Mouse (Mus musculus): Measurements from ENCODE around the gene Spry2. TPM values are rescaled to one million over a fixed set of nuclear protein-coding genes. Genes with fewer than 3 reads are reported as not detected.

Spry2 gene
- polyA plus RNA-seq, 1 experiment from 2014 or later = 43.6 TPM

- no peaks in the 10 kb centered on the region for H3K27me3 ChIP-seq (ENCODE audit: insufficient read depth, low read length)
- ATAC-seq (ENCODE audit: insufficient read depth) (no peak; the same call in 1 of the 2 replicates), DNase-seq (peak; percentile 76)
- no peaks in the 10 kb centered on the region for H3K36me3 ChIP-seq (ENCODE audit: insufficient read depth)
- no peak for TF ChIP-seq CTCF (IDR thresholded peaks at IDR 0.05; ENCODE audit: low read depth)
- H3K9me3 ChIP-seq (ENCODE audit: low read depth, low read length) = no peaks in the 10 kb centered on the region
- H3K9ac ChIP-seq = no peak overlapping the region; the same call in 1 of the 2 replicates
- H3K27ac ChIP-seq (ENCODE audit: low read depth) = 0 out of 2 replicates have a peak overlapping the region, but pooled peaks have one; percentile 67
- WGBS = 6% methylated on average over 8 of the region's 8 CpGs
- H3K4me2 ChIP-seq = peak overlapping the region; percentile 54
- H3K4me3 ChIP-seq (ENCODE audit: low read depth, low read length) = no peak overlapping the region; the same call in 1 of the 2 replicates
- peaks cover 18% of the 10 kb centered on the region for H3K4me1 ChIP-seq (ENCODE audit: insufficient read depth)
Measured at GRCm38 (mm10) chr14:105921217-105921695, 24.6 kb upstream of the Spry2 start.

GRCm38 (mm10) chr14:105920395-105921216 is 24.0 kb upstream of the Spry2 start:
- H3K9ac ChIP-seq = peak overlapping the region; percentile 34; the same call in 1 of the 2 replicates
- H3K9me3 ChIP-seq (ENCODE audit: low read depth, low read length) = no peaks in the 10 kb centered on the region
- 13% methylated on average over 23 of the region's 23 CpGs for WGBS
- H3K4me1 ChIP-seq (ENCODE audit: insufficient read depth) = peaks cover 18% of the 10 kb centered on the region
- H3K36me3 ChIP-seq (ENCODE audit: insufficient read depth) = no peaks in the 10 kb centered on the region
- peak overlapping the region; percentile 67; the same call in 1 of the 2 replicates for H3K27ac ChIP-seq (ENCODE audit: low read depth)
- H3K4me2 ChIP-seq = peak overlapping the region; percentile 54
- no peak for TF ChIP-seq CTCF (IDR thresholded peaks at IDR 0.05; ENCODE audit: low read depth)
- peak; percentile 3 for DNase-seq
- no peaks in the 10 kb centered on the region for H3K27me3 ChIP-seq (ENCODE audit: insufficient read depth, low read length)
- ATAC-seq (ENCODE audit: insufficient read depth) = peak; percentile 77
- no peak overlapping the region; the same call in 1 of the 2 replicates for H3K4me3 ChIP-seq (ENCODE audit: low read depth, low read length)

- no peaks in the 10 kb centered on the region for H3K36me3 ChIP-seq (ENCODE audit: insufficient read depth)
- no peak for TF ChIP-seq CTCF (IDR thresholded peaks at IDR 0.05; ENCODE audit: low read depth)
- WGBS = 57% methylated on average over 6 of the region's 6 CpGs
- H3K4me3 ChIP-seq (ENCODE audit: low read depth, low read length) = no peak overlapping the region
- no peak overlapping the region for H3K4me2 ChIP-seq
- no peak overlapping the region for H3K9ac ChIP-seq
- H3K4me1 ChIP-seq (ENCODE audit: insufficient read depth) = no peaks in the 10 kb centered on the region
- no peaks in the 10 kb centered on the region for H3K27me3 ChIP-seq (ENCODE audit: insufficient read depth, low read length)
- H3K27ac ChIP-seq (ENCODE audit: low read depth) = no peak overlapping the region
- ATAC-seq (ENCODE audit: insufficient read depth) = no peak
- H3K9me3 ChIP-seq (ENCODE audit: low read depth, low read length) = no peaks in the 10 kb centered on the region
- no peak for DNase-seq
Measured at GRCm38 (mm10) chr14:105907216-105907615, 10.6 kb upstream of the Spry2 start.

GRCm38 (mm10) chr14:105905935-105906334 is 9.3 kb upstream of the Spry2 start:
- no peak overlapping the region for H3K4me3 ChIP-seq (ENCODE audit: low read depth, low read length)
- no peaks in the 10 kb centered on the region for H3K27me3 ChIP-seq (ENCODE audit: insufficient read depth, low read length)
- no peaks in the 10 kb centered on the region for H3K4me1 ChIP-seq (ENCODE audit: insufficient read depth)
- H3K36me3 ChIP-seq (ENCODE audit: insufficient read depth) = no peaks in the 10 kb centered on the region
- H3K9me3 ChIP-seq (ENCODE audit: low read depth, low read length) = no peaks in the 10 kb centered on the region
- no peak for TF ChIP-seq CTCF (IDR thresholded peaks at IDR 0.05; ENCODE audit: low read depth)
- no peak overlapping the region for H3K27ac ChIP-seq (ENCODE audit: low read depth)
- DNase-seq = no peak
- 82% methylated on average over 5 of the region's 5 CpGs for WGBS
- no peak overlapping the region for H3K4me2 ChIP-seq
- H3K9ac ChIP-seq = no peak overlapping the region
- ATAC-seq (ENCODE audit: insufficient read depth) = no peak

GRCm38 (mm10) chr14:105905509-105905908 is 8.9 kb upstream of the Spry2 start:
- H3K27me3 ChIP-seq (ENCODE audit: insufficient read depth, low read length) = no peaks in the 10 kb centered on the region
- H3K27ac ChIP-seq (ENCODE audit: low read depth) = no peak overlapping the region
- no peaks in the 10 kb centered on the region for H3K36me3 ChIP-seq (ENCODE audit: insufficient read depth)
- no peaks in the 10 kb centered on the region for H3K4me1 ChIP-seq (ENCODE audit: insufficient read depth)
- H3K4me2 ChIP-seq = no peak overlapping the region
- WGBS = 96% methylated on average over 4 of the region's 4 CpGs
- ATAC-seq (ENCODE audit: insufficient read depth) (no peak), DNase-seq (no peak)
- no peaks in the 10 kb centered on the region for H3K9me3 ChIP-seq (ENCODE audit: low read depth, low read length)
- H3K4me3 ChIP-seq (ENCODE audit: low read depth, low read length) = no peak overlapping the region
- TF ChIP-seq CTCF (IDR thresholded peaks at IDR 0.05; ENCODE audit: low read depth) = no peak
- H3K9ac ChIP-seq = no peak overlapping the region

GRCm38 (mm10) chr14:105902807-105903206 is 6.2 kb upstream of the Spry2 start:
- TF ChIP-seq CTCF (IDR thresholded peaks at IDR 0.05; ENCODE audit: low read depth) = peak; percentile 60
- no peaks in the 10 kb centered on the region for H3K9me3 ChIP-seq (ENCODE audit: low read depth, low read length)
- H3K36me3 ChIP-seq (ENCODE audit: insufficient read depth) = no peaks in the 10 kb centered on the region
- H3K27me3 ChIP-seq (ENCODE audit: insufficient read depth, low read length) = no peaks in the 10 kb centered on the region
- DNase-seq (peak; percentile 40), ATAC-seq (ENCODE audit: insufficient read depth) (no peak)
- no peak overlapping the region for H3K9ac ChIP-seq
- H3K4me1 ChIP-seq (ENCODE audit: insufficient read depth) = 0 out of 2 replicates have a peak, but pooled peaks cover 2% of the 10 kb centered on the region
- 89% methylated on average over 7 of the region's 7 CpGs for WGBS
- no peak overlapping the region for H3K4me3 ChIP-seq (ENCODE audit: low read depth, low read length)
- no peak overlapping the region for H3K4me2 ChIP-seq
- no peak overlapping the region for H3K27ac ChIP-seq (ENCODE audit: low read depth)

- DNase-seq = no peak
- no peak overlapping the region for H3K4me3 ChIP-seq (ENCODE audit: low read depth, low read length)
- H3K27me3 ChIP-seq (ENCODE audit: insufficient read depth, low read length) = no peaks in the 10 kb centered on the region
- TF ChIP-seq CTCF (IDR thresholded peaks at IDR 0.05; ENCODE audit: low read depth) = no peak
- H3K9me3 ChIP-seq (ENCODE audit: low read depth, low read length) = no peaks in the 10 kb centered on the region
- 0 out of 2 replicates have a peak, but pooled peaks cover 2% of the 10 kb centered on the region for H3K4me1 ChIP-seq (ENCODE audit: insufficient read depth)
- no peak overlapping the region for H3K4me2 ChIP-seq
- H3K9ac ChIP-seq = no peak overlapping the region
- no peak for ATAC-seq (ENCODE audit: insufficient read depth)
- H3K27ac ChIP-seq (ENCODE audit: low read depth) = no peak overlapping the region
- no peaks in the 10 kb centered on the region for H3K36me3 ChIP-seq (ENCODE audit: insufficient read depth)
- WGBS = 72% methylated on average over 3 of the region's 3 CpGs
Measured at GRCm38 (mm10) chr14:105900841-105901240, 4.2 kb upstream of the Spry2 start.
